Mouse (Mus musculus) midbrain, embryonic 13.5 days (tissue): ENCODE measurements at regions not wholly inside any gene's neighbourhood (a gene's known extent, or its start where the extent isn't known, plus 50 kb on each side); places are given as distances from the start of the nearest gene placed in this dataset.

Source experiments
- ATAC-seq: fragments of 200-750 bp; cut with Nextera tagmentation; 2 replicates; pipeline ENCODE4 v1.8.0; 2017; ENCODE audit warnings: mild to moderate bottlenecking, moderate TSS enrichment, moderate library complexity
- H3K27ac ChIP-seq: fragments of 300-500 bp; sonication (generic); 2 replicates; pipeline ENCODE4 v1.5.1; 2015; ENCODE audit warnings: inconsistent platforms, mild to moderate bottlenecking, moderate library complexity
- H3K27me3 ChIP-seq: fragments of 300-500 bp; sonication (generic); 2 replicates; pipeline ENCODE4 v1.6.1; 2015; ENCODE audit warnings: mild to moderate bottlenecking, inconsistent platforms
- H3K36me3 ChIP-seq: fragments of 300-500 bp; sonication (generic); 2 replicates; pipeline ENCODE4 v1.6.1; 2015; ENCODE audit warnings: mild to moderate bottlenecking, inconsistent platforms
- H3K4me1 ChIP-seq: fragments of 300-500 bp; sonication (generic); replicated peaks from 2 replicates; pipeline ENCODE4 v1.6.1; 2015; ENCODE audit warnings: inconsistent platforms
- H3K4me2 ChIP-seq: fragments of 300-500 bp; sonication (generic); replicated peaks from 2 replicates; pipeline ENCODE4 v1.6.1; 2015; ENCODE audit warnings: moderate library complexity, mild to moderate bottlenecking, inconsistent platforms
- H3K4me3 ChIP-seq: fragments of 300-500 bp; sonication (generic); replicated peaks from 2 replicates; pipeline ENCODE4 v1.5.1; 2015; ENCODE audit warnings: mild to moderate bottlenecking, inconsistent platforms
- H3K9ac ChIP-seq: fragments of 300-500 bp; sonication (generic); replicated peaks from 2 replicates; pipeline ENCODE4 v1.6.1; 2015; ENCODE audit warnings: mild to moderate bottlenecking, inconsistent platforms
- H3K9me3 ChIP-seq: fragments of 300-500 bp; sonication (generic); 2 replicates; pipeline ENCODE4 v1.6.1; 2016; ENCODE audit warnings: mild to moderate bottlenecking, inconsistent platforms
- WGBS: fragments of 180-500 bp; shearing (Covaris S2); methylation state at CpG from one replicate; pipeline ENCODE4 v1.1.7; 2015; 5-methylcytosine and 5-hydroxymethylcytosine counted together

DNA sequence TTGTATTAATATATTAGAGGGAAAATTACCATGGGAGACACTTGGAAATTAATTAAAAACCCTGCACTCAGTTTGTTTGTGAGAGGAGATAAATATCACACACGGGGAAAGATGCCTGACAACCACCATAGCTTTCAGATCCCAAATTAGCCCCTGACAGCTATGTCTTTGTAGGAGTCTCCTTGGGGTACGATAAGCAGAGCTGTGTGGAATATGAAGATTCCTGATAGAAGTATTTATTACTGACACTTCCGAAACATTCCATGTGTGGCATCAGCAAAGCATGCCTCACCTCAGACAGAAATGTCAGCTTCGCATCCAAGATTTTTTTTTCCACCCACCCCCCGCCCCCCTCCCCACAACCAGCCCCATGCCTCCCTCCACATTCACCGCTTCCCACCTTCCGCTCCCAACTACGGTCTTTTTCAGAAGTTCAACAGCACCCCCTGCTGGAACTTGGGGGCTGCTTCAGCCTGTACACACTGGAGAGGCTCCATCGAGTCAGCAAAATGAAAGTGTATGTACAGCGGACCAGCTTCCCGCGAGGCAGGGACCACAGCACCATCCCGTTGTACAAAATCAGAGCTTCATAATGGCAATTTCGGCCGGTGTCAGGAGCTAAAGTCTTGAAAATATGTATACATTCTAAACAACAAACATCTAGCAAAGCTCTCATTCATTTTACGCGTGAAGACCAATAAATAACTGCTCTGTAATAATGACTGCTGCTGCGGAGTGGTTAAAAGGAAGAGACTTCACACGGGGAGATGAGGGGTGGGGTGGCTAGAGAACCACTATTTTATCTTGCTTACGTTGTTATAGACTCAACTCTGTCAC is 66.7 kb downstream of the Rwdd3 start:
- H3K9me3 ChIP-seq = no peaks in the 10 kb centered on the region
- peak overlapping the region; percentile 41 for H3K4me2 ChIP-seq
- ATAC-seq = peak; percentile 97
- peaks cover 17% of the 10 kb centered on the region for H3K4me1 ChIP-seq
- 0 out of 2 replicates have a peak overlapping the region, but pooled peaks have one; percentile 45 for H3K9ac ChIP-seq
- H3K27me3 ChIP-seq = 0 out of 2 replicates have a peak, but pooled peaks cover 2% of the 10 kb centered on the region
- no peaks in the 10 kb centered on the region for H3K36me3 ChIP-seq
- 0 out of 2 replicates have a peak overlapping the region, but pooled peaks have one; percentile 21 for H3K4me3 ChIP-seq
- H3K27ac ChIP-seq = peak overlapping the region; percentile 44; the same call in 1 of the 2 replicates
- WGBS = 27% methylated on average over 20 of the region's 20 CpGs

GRCm38 (mm10) chr3:121102871-121103270 is 68.6 kb downstream of the Rwdd3 start:
- no peak overlapping the region for H3K4me3 ChIP-seq
- H3K27me3 ChIP-seq = 0 out of 2 replicates have a peak, but pooled peaks cover 2% of the 10 kb centered on the region
- 71% methylated on average over 11 of the region's 11 CpGs for WGBS
- H3K4me2 ChIP-seq = no peak overlapping the region
- H3K36me3 ChIP-seq = no peaks in the 10 kb centered on the region
- H3K9me3 ChIP-seq = no peaks in the 10 kb centered on the region
- no peak overlapping the region for H3K9ac ChIP-seq
- no peak for ATAC-seq
- peaks cover 17% of the 10 kb centered on the region for H3K4me1 ChIP-seq
- no peak overlapping the region for H3K27ac ChIP-seq

GRCm38 (mm10) chr3:121102120-121102519 is 69.4 kb downstream of the Rwdd3 start:
- H3K4me3 ChIP-seq = no peak overlapping the region
- no peaks in the 10 kb centered on the region for H3K36me3 ChIP-seq
- WGBS = 88% methylated on average over 1 of the region's 1 CpGs
- H3K9me3 ChIP-seq = no peaks in the 10 kb centered on the region
- H3K27me3 ChIP-seq = 0 out of 2 replicates have a peak, but pooled peaks cover 2% of the 10 kb centered on the region
- H3K9ac ChIP-seq = no peak overlapping the region
- no peak for ATAC-seq
- no peak overlapping the region for H3K27ac ChIP-seq
- H3K4me2 ChIP-seq = no peak overlapping the region
- peaks cover 17% of the 10 kb centered on the region for H3K4me1 ChIP-seq

- H3K9ac ChIP-seq = no peak overlapping the region
- no peak overlapping the region for H3K27ac ChIP-seq
- H3K27me3 ChIP-seq = no peaks in the 10 kb centered on the region
- no peak overlapping the region for H3K4me2 ChIP-seq
- H3K36me3 ChIP-seq = no peaks in the 10 kb centered on the region
- peaks cover 17% of the 10 kb centered on the region for H3K4me1 ChIP-seq
- 63% methylated on average over 8 of the region's 8 CpGs for WGBS
- H3K4me3 ChIP-seq = no peak overlapping the region
- no peaks in the 10 kb centered on the region for H3K9me3 ChIP-seq
- no peak for ATAC-seq
Observed at GRCm38 (mm10) chr3:121100211-121100860, 71.2 kb downstream of the Rwdd3 start.

DNA sequence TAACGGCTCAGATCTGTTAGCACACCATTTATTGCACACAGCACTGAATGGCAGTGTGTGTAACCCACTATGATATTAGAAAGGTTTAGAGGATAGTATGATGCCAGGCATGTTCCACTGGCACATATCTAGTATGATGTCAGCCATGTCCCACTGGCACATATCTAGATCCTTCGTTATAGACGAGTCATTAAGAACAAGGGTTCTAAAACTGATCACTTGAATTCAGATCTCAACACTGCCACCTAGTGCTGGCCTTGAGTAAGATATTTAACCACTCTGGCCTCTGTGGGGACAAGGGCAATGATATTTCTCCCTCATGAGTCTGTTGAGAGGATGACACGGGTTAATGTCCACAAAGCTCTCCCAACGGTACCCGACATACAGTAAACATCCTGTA is 78.0 kb downstream of the Rwdd3 start:
- no peak overlapping the region for H3K27ac ChIP-seq
- 54% methylated on average over 6 of the region's 6 CpGs for WGBS
- no peak overlapping the region for H3K4me2 ChIP-seq
- 0 out of 2 replicates have a peak, but pooled peaks have one; percentile 30 for ATAC-seq
- H3K4me1 ChIP-seq = no peaks in the 10 kb centered on the region
- H3K4me3 ChIP-seq = no peak overlapping the region
- H3K27me3 ChIP-seq = no peaks in the 10 kb centered on the region
- H3K9ac ChIP-seq = no peak overlapping the region
- no peaks in the 10 kb centered on the region for H3K36me3 ChIP-seq
- H3K9me3 ChIP-seq = no peaks in the 10 kb centered on the region

DNA sequence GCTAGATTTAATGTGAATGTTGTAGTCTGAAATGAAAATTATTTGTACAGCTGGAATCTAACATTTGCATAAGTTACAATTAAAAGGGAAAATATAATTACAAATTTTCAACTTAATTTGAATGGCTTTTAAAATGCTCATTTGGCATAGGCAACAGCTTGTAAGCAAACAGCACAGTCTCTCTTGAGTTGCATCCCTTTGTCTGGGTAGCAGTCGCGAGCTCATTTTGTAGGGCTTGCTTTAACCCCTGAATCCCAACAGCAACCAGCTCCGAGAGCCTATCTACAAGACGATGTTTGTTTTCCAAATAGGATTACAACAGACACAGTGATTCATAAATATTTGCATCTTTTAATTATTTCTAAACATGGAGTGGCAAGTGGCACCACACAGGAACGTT is 82.8 kb downstream of the Rwdd3 start:
- Histone ChIP-seq H3K4me2 (no peak overlapping the region), H3K27me3 (no peaks in the 10 kb centered on the region), H3K27ac (no peak overlapping the region), H3K9ac (no peak overlapping the region), H3K4me3 (no peak overlapping the region), H3K4me1 (no peaks in the 10 kb centered on the region), H3K9me3 (no peaks in the 10 kb centered on the region), H3K36me3 (no peaks in the 10 kb centered on the region)
- WGBS = 70% methylated on average over 5 of the region's 5 CpGs
- no peak for ATAC-seq

DNA sequence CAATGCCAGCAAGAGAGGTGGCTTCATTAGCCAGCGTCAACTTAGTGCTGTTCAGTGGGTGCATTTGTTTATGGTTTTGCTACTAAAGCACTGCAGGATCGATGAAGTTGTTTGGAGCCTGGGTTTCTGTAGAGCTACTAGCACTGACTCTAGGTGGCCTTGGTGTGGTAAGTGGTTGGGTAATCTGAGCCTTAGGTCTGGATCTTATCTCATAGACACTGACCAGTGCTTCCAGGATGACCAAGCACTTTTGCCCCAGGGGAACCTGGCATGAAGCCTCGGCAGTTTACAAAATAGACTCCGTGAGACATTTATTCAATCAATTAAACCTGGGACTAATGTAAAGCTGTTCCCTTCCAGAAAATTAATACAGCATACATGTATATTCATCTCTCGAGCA is 102.8 kb downstream of the Rwdd3 start:
- WGBS = 88% methylated on average over 5 of the region's 5 CpGs
- Histone ChIP-seq H3K4me2 (no peak overlapping the region), H3K27me3 (no peaks in the 10 kb centered on the region), H3K36me3 (no peaks in the 10 kb centered on the region), H3K4me3 (no peak overlapping the region), H3K4me1 (no peaks in the 10 kb centered on the region), H3K9me3 (no peaks in the 10 kb centered on the region), H3K27ac (no peak overlapping the region), H3K9ac (no peak overlapping the region)
- ATAC-seq = no peak

GRCm38 (mm10) chr3:121035904-121036549 is 135.5 kb downstream of the Rwdd3 start:
- peaks cover 4% of the 10 kb centered on the region; the same call in 1 of the 2 replicates for H3K4me1 ChIP-seq
- no peaks in the 10 kb centered on the region for H3K27me3 ChIP-seq
- WGBS = 41% methylated on average over 9 of the region's 9 CpGs
- H3K27ac ChIP-seq = no peak overlapping the region
- H3K9ac ChIP-seq = no peak overlapping the region
- no peak overlapping the region for H3K4me3 ChIP-seq
- no peak overlapping the region for H3K4me2 ChIP-seq
- H3K9me3 ChIP-seq = no peaks in the 10 kb centered on the region
- H3K36me3 ChIP-seq = no peaks in the 10 kb centered on the region
- ATAC-seq = 0 out of 2 replicates have a peak, but pooled peaks have one; percentile 37

DNA sequence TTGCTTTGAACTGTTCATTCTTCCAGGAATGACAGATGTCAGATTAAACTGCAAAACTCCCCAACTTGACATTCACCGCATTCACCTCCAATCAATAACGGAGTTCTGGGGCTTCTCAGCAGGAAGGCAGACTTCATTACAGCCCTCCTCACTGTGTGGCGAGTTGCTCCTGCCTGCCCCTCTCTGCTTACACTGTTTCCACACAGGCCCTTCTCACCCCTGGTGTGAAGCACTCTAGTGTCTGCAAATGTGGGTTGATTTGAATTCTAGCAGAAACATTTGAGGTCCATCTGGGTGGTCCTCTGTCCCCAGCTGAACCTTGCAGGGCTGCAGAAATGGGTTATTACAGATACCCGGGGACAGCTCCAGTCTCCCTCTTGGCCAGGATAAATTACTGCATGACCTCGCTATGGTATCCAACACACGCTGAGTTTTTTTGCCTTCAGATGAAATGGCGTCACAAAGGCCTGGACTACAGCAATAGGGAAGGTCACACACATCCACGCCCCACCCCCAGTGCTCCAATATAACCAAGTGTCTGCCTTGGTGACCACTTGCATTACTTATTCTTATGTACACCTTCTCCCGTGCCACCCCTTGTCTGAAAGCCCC is 145.8 kb downstream of the Rwdd3 start:
- Histone ChIP-seq H3K36me3 (no peaks in the 10 kb centered on the region), H3K9ac (no peak overlapping the region), H3K4me1 (peaks cover 17% of the 10 kb centered on the region), H3K4me3 (no peak overlapping the region), H3K4me2 (no peak overlapping the region), H3K27ac (peak overlapping the region; percentile 8; the same call in 1 of the 2 replicates), H3K27me3 (no peaks in the 10 kb centered on the region), H3K9me3 (no peaks in the 10 kb centered on the region)
- peak; percentile 74 for ATAC-seq
- WGBS = 35% methylated on average over 9 of the region's 9 CpGs

GRCm38 (mm10) chr3:121024810-121025209 is 146.7 kb downstream of the Rwdd3 start:
- Histone ChIP-seq H3K27ac (no peak overlapping the region; the same call in 1 of the 2 replicates), H3K9me3 (no peaks in the 10 kb centered on the region), H3K36me3 (no peaks in the 10 kb centered on the region), H3K4me3 (no peak overlapping the region), H3K4me1 (peaks cover 17% of the 10 kb centered on the region), H3K4me2 (no peak overlapping the region), H3K27me3 (no peaks in the 10 kb centered on the region), H3K9ac (no peak overlapping the region)
- WGBS = 36% methylated on average over 8 of the region's 8 CpGs
- ATAC-seq = 0 out of 2 replicates have a peak, but pooled peaks have one; percentile 28

DNA sequence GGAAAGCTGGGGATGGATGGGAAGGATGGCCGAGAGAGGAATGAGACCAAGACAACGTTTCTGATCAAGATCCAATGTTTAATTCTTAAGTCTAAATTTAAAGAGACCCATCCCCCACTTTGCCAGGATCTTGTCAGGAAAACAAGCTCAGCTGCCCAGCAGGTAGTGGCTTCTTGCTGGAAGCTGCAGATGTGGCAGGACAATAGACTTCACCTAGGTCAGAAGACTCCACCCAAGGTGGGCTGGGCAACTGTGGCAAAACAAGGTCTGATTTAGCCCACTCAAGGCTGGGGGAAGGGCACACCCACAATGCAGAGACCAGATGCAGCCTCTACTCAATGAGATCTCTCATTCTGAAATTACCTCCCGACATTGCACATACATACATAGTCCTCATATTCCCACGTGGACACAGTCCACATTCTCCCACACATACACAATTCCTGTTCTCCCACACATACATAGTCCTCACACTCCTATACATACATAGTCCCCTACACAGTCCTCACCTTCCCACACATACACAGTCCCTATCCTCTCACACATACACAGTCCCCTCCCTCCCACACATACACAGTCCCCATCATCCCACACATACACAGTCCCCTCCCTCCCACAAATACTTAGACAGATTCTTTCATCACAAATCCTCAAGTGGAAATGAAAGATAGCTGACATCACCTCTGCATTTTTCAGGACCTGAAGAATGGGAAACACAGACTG is 150.2 kb downstream of the Rwdd3 start:
- Histone ChIP-seq H3K9me3 (no peaks in the 10 kb centered on the region), H3K4me1 (peaks cover 17% of the 10 kb centered on the region), H3K9ac (no peak overlapping the region), H3K4me3 (no peak overlapping the region), H3K27ac (no peak overlapping the region), H3K4me2 (no peak overlapping the region), H3K27me3 (no peaks in the 10 kb centered on the region), H3K36me3 (no peaks in the 10 kb centered on the region)
- peak; percentile 53; the same call in 1 of the 2 replicates for ATAC-seq
- 84% methylated on average over 4 of the region's 4 CpGs for WGBS
